Mouse (Mus musculus) CD4-positive naive resting alpha-beta T cell, adult 76 days (primary cell): ENCODE results near the gene Zfp972. TPM values are rescaled to one million over a fixed set of nuclear protein-coding genes. Genes with fewer than 3 reads are reported as not detected.

ENCODE experiments used
- total RNA-seq: library from RNA; stranded (reverse); gene quantifications from one replicate; pipeline ENCODE4 v1.2.4, GENCODE M21; 2023

Gene Zfp972
- total RNA-seq: not detected

DNA sequence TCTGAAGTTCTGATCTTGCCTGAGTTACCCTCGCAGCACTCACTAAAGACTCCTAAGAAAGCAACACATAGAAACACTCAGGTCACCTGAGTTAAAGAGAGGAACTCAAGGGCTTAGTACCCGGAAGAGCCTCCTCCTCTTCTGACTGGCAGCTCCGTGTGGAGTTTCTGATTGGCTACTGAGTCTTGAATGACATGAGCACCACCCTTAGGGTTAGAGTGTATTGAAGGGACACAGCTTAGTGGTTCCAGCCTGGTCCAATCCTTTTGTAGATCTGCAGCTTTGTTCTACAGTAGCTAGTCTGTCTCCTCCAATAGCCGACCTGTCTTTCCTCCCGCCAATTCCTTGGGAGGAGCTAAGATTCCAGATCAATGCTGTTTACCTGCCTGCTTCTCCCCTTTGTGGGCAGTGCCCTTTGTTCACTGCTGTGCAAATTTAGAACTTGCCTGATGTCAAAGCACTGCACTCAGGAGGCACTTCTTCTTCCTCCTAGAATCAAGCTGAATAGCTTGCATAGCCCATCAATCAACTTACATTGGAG is at the start of gene Zfp972:
TSS of gene Zfp972 (minus strand) at position 51 of the 541 bp plus-strand sequence.

DNA sequence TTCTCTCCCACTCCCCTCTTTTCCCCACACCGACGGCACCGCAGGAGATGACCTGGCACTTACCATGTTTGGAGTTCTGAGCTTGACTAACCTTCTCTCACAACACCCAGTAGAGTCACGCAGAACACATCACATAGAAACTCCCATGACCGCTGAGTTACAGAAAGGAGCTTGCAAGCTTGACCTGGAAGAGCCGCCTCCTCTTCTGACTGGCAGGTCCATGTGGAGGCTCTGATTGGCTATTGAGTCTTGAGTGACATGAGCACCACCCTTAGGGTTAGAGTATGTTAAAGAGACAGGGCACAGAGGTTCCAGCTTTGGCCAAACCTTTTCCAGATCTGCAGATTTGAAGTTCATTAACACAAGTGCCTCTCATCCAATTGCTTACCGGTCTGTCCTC is 31.7 kb upstream of the Zfp972 start, which contains the start of gene Gm14326:
TSS of gene Gm14326 (minus strand) at position 153 of the 400 bp plus-strand sequence.

DNA sequence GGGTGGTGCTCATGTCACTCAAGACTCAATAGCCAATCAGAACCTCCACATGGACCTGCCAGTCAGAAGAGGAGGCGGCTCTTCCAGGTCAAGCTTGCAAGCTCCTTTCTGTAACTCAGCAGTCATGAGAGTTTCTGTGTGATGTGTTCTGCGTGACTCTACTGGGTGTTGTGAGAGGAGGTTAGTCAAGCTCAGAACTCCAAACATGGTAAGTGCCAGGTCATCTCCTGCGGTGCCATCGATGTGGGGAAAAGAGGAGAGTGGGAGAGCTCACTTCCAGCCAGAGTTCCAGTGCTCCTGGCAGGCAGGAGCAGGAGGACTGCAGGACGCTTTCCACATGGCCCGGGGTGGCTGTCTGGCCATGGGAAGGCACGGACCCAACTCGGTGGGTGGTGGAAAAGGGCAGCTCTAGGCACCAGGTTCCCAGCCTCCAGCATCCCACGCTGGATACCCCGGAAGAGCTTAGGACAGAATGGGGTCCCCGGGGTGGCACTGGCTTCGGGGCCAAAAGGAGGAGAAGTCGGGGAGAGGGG is 28.3 kb downstream of the Zfp972 start, which contains the start of gene Gm14327:
TSS of gene Gm14327 (plus strand) at position 51 of the 533 bp plus-strand sequence.

Other genes starting within 250 kb of the Zfp972 start
- gene Gm14322, start 166.3 kb downstream of the Zfp972 start, total RNA-seq: 2.8 TPM
- gene Gm14325, start 85.3 kb downstream of the Zfp972 start, total RNA-seq: 5.5 TPM
- gene Gm14327, start 28.5 kb downstream of the Zfp972 start, total RNA-seq: not detected
- gene Gm14326, start 31.7 kb upstream of the Zfp972 start, total RNA-seq: 8.6 TPM
- gene Zfp971, start 97.7 kb upstream of the Zfp972 start, total RNA-seq: 10.9 TPM
- gene Zfp931, start 152.9 kb upstream of the Zfp972 start, total RNA-seq: 10.5 TPM
- gene Phactr3, start 193.4 kb upstream of the Zfp972 start, total RNA-seq: not detected